Mouse (Mus musculus) layer of hippocampus, adult 11-12 months (tissue): ENCODE measurements at regions not wholly inside any gene's neighbourhood (a gene's known extent, or its start where the extent isn't known, plus 50 kb on each side); places are given as distances from the start of the nearest gene placed in this dataset.
A peak's percentile ranks its signal among the peaks of the same experiment; 100 is the strongest.

Source experiments
- DNase-seq: peaks from one replicate; pipeline ENCODE4 v3.0.0; 2022; ENCODE audit warnings: low spot score

- no peak for DNase-seq
Observed at GRCm38 (mm10) chr2:179370882-179371546, 71.2 kb upstream of the Cdh4 start.

GRCm38 (mm10) chr2:179371553-179371952, 70.7 kb upstream of the Cdh4 start:
- peak; percentile 14 for DNase-seq

- no peak for DNase-seq
Observed at GRCm38 (mm10) chr2:179379691-179380443, 62.4 kb upstream of the Cdh4 start.

- DNase-seq = no peak
Observed at GRCm38 (mm10) chr2:179380444-179380705, 61.9 kb upstream of the Cdh4 start.

GRCm38 (mm10) chr2:179381916-179382315, 60.3 kb upstream of the Cdh4 start:
- DNase-seq = no peak

GRCm38 (mm10) chr2:179382594-179382993, 59.6 kb upstream of the Cdh4 start:
- DNase-seq = no peak

- no peak for DNase-seq
Observed at GRCm38 (mm10) chr2:179386871-179387270, 55.4 kb upstream of the Cdh4 start.

GRCm38 (mm10) chr2:179390486-179390885, 51.7 kb upstream of the Cdh4 start:
- DNase-seq = no peak

- DNase-seq = no peak
Observed at GRCm38 (mm10) chr2:179390924-179391461, 51.2 kb upstream of the Cdh4 start.
